Mouse (Mus musculus): ENCODE results near the gene Pde4a. TPM values are rescaled to one million over a fixed set of nuclear protein-coding genes. Genes with fewer than 3 reads are reported as not detected.

The Pde4a gene
- polyA plus RNA-seq, 1 experiment from 2014 or later: 42.7 TPM

DNA sequence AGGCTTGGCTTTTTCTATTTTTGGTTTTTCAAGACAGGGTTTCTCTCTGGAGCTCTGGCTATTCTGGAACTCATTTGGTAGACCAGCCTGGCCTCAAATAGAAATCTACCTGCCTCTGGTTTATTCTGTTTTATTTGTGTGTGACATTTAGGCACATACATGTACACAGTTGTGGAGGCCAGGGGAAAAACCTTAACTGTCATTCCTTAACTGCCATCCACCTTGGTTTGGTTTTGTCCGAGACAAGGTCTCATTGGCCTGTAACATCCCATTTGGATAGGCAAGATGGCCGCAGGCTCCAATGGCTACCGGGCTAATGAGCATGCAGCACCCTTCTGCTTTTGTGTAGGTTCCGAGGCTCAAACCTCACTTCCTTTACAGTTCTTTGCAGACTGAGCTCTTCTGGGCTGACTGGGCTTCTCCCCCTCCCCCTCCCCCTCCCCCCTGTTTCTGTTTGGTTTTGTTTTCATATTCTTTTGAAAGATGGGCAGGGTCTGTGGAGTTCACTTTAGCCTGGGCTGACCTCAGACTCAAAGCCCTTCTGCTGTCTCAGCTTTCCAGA is 30.1 kb upstream of the Pde4a start:
- Histone ChIP-seq H3K27me3 (replicated peaks) (no peaks in the 10 kb centered on the region), H3K9ac (no peak overlapping the region), H3K4me3 (no peak overlapping the region), H3K36me3 (replicated peaks) (peaks cover 17% of the 10 kb centered on the region), H3K4me1 (peaks cover 3% of the 10 kb centered on the region), H3K4me2 (no peak overlapping the region), H3K27ac (no peak overlapping the region), H3K9me3 (no peaks in the 10 kb centered on the region)
- WGBS: 74% methylated on average over 4 of the region's 4 CpGs
- ATAC-seq (replicated peaks): no peak

DNA sequence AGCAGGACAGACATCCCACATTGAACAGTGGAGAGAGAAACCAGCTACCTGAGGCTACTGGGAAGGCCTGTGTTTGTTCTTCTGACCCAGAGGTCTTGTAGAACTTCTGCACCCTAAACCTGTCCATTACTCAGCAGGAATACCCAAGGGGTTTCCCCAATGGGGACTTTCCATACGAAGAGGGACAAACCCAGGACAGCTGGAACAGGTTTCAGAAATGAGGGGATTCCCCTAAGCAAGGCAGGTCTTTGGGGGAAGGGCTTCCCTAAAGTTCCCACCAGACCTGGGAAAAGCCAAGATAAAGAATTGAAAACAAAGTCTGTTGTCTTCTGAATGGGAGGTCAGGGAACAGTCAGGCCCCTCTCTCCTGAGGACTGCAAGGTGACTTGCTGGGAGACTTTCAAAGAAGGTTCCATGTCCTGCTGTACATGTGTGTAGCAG is 29.6 kb upstream of the Pde4a start:
- Histone ChIP-seq H3K4me1 (no peaks in the 10 kb centered on the region), H3K27me3 (replicated peaks) (no peaks in the 10 kb centered on the region), H3K9ac (no peak overlapping the region), H3K4me2 (no peak overlapping the region), H3K9me3 (no peaks in the 10 kb centered on the region), H3K36me3 (replicated peaks) (peaks cover 23% of the 10 kb centered on the region), H3K27ac (no peak overlapping the region), H3K4me3 (no peak overlapping the region)
- WGBS: 81% methylated on average over 1 of the region's 1 CpGs
- ATAC-seq (replicated peaks): no peak

DNA sequence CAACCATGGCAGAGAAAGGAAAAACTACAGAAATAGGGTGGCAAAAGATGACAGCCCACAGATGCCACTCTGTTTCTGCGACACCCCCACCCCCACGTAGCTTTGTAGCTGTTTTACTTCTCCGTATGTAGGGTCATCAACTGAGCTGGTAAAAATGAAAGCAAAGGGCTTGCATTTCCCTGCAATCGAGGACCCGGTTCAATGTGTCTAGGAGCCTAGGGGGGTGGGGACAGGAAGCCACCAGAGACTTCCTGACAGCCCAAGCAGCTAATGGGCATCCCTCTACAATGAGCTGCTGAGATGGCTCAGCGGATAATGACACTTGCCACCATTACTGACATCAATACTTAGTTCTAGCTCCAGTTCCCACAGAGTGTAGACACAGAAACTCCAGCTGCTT is 29.1 kb upstream of the Pde4a start:
- WGBS: 86% methylated on average over 6 of the region's 6 CpGs
- ATAC-seq (replicated peaks): no peak

DNA sequence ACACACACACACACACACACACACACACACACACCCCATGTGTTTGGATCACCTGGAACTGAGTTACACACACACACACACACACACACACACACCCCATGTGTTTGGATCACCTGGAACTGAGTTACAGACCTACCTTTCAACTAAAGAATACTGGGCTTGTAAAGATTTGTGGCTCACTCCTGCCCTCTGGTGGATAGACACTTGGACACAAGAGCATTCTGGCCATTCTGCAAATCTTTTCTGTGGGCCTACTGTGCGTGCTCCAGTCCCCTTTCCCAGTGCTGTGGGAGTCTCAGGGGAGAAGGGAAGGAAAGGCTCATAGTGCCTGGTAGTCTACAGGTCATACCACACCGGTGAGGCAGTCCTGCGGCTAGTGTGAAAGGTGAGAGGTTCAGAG is 28.3 kb upstream of the Pde4a start:
- peaks cover 35% of the 10 kb centered on the region for H3K36me3 ChIP-seq (replicated peaks)
- no peaks in the 10 kb centered on the region for H3K4me1 ChIP-seq
- ATAC-seq (replicated peaks): peak; percentile 29; the same call in 1 of the 2 replicates
- H3K27ac ChIP-seq: no peak overlapping the region
- no peak overlapping the region for H3K9ac ChIP-seq
- no peak overlapping the region for H3K4me2 ChIP-seq
- H3K27me3 ChIP-seq (replicated peaks): no peaks in the 10 kb centered on the region
- no peaks in the 10 kb centered on the region for H3K9me3 ChIP-seq
- H3K4me3 ChIP-seq: no peak overlapping the region
- 49% methylated on average over 3 of the region's 3 CpGs for WGBS

More for the DNA sequence above, 29.1 kb upstream of the Pde4a start:
- H3K36me3 ChIP-seq (replicated peaks): peaks cover 27% of the 10 kb centered on the region
- H3K9ac ChIP-seq: no peak overlapping the region
- H3K4me3 ChIP-seq: no peak overlapping the region
- H3K4me1 ChIP-seq: no peaks in the 10 kb centered on the region
- H3K4me2 ChIP-seq: no peak overlapping the region
- H3K9me3 ChIP-seq: no peaks in the 10 kb centered on the region
- no peak overlapping the region for H3K27ac ChIP-seq
- no peaks in the 10 kb centered on the region for H3K27me3 ChIP-seq (replicated peaks)

DNA sequence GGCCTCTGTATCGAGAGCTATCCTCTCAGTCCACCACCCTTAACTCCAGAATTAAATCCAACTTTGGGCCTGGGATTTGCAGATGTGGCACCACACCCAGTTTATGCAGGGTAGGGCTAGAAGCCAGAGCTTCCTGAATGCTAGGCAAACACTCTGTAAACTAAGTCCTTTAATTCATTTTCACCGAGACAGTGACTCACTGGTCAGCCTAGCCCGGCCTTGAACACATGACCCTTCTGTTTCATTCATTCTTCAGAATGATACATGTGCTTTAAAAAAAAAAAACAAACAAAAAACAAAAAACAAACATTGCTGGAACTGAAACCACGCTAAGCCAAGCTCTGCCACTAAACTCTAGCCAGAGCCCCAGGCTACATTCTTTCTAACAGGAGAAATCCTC is 27.1 kb upstream of the Pde4a start:
- no peaks in the 10 kb centered on the region for H3K4me1 ChIP-seq
- no peak overlapping the region for H3K4me2 ChIP-seq
- no peak overlapping the region for H3K9ac ChIP-seq
- H3K4me3 ChIP-seq: no peak overlapping the region
- H3K36me3 ChIP-seq (replicated peaks): peaks cover 38% of the 10 kb centered on the region
- WGBS: 91% methylated on average over 4 of the region's 4 CpGs
- no peak for ATAC-seq (replicated peaks)
- H3K27me3 ChIP-seq (replicated peaks): no peaks in the 10 kb centered on the region
- H3K27ac ChIP-seq: no peak overlapping the region
- H3K9me3 ChIP-seq: no peaks in the 10 kb centered on the region

DNA sequence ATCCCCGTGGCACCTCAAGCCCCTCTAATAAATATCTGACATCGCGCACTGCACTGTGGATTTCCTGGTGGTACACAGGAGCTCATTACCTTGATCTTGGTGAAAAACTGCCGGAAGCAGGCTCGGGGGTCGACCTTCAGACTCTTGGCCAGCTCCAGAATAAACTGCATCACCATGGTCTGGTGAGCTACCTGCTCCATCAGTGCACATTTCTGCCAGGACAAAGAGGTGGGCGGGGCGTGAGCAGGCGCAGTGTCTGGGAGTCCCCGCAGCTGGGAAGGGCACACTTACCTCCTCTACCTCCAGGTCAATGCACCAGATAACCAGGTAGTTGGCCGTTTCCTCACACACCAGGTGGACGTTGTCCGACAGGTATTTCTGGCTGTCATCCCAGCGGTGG is 23.6 kb upstream of the Pde4a start:
- WGBS: 97% methylated on average over 14 of the region's 14 CpGs
- ATAC-seq (replicated peaks): no peak
- H3K27ac ChIP-seq: no peak overlapping the region
- H3K27me3 ChIP-seq (replicated peaks): no peaks in the 10 kb centered on the region
- no peak overlapping the region for H3K4me2 ChIP-seq
- no peaks in the 10 kb centered on the region for H3K9me3 ChIP-seq
- no peak overlapping the region for H3K9ac ChIP-seq
- H3K4me3 ChIP-seq: no peak overlapping the region
- peaks cover 44% of the 10 kb centered on the region for H3K36me3 ChIP-seq (replicated peaks)
- peaks cover 6% of the 10 kb centered on the region for H3K4me1 ChIP-seq

DNA sequence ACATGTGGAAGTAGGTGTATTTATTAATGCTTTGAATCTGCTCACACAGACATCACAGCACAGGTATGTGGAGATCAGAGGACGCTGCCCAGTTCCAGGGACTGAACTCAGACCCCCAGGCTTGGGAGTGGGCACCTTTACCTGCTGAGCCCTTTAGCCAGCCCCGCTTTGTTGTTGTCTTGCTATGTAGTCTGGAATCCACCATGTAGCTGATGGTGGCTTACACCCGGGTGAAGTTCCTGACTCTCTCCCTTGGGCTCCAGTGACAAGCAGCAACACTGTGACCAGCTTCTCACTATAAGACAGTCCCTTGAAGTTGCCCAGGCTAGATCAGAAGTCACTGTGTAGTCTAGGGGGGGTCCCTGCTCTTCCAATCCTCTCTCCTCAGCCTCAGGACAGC is 21.2 kb upstream of the Pde4a start:
- Histone ChIP-seq H3K9ac (no peak overlapping the region), H3K27me3 (replicated peaks) (no peaks in the 10 kb centered on the region), H3K9me3 (no peaks in the 10 kb centered on the region), H3K27ac (no peak overlapping the region), H3K36me3 (replicated peaks) (peaks cover 37% of the 10 kb centered on the region), H3K4me2 (no peak overlapping the region), H3K4me3 (no peak overlapping the region), H3K4me1 (peaks cover 30% of the 10 kb centered on the region)
- 97% methylated on average over 3 of the region's 3 CpGs for WGBS
- no peak for ATAC-seq (replicated peaks)

DNA sequence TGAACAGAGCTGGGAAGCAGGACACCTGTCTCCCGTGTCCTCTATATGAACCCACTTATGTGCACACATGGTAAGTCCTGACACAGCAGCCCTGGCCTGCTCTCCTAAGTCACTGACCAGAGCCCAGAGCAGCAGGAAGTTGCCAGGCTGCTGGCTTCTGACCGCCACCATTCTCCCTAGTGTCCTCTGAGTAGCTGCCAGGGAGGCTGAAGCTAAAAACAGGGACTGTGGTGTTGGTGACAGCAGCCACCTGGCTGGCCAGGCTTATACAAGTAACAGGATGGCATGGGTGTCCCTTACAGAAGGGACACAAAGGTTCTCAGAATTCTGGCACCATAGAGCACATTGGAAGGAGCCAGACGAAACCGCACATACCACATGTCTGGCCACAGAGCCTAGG is 20.1 kb upstream of the Pde4a start:
- Histone ChIP-seq H3K36me3 (replicated peaks) (peaks cover 27% of the 10 kb centered on the region), H3K27me3 (replicated peaks) (no peaks in the 10 kb centered on the region), H3K9me3 (no peaks in the 10 kb centered on the region), H3K4me1 (peaks cover 33% of the 10 kb centered on the region), H3K4me3 (no peak overlapping the region), H3K27ac (no peak overlapping the region), H3K9ac (no peak overlapping the region), H3K4me2 (no peak overlapping the region)
- no peak for ATAC-seq (replicated peaks)
- 97% methylated on average over 4 of the region's 4 CpGs for WGBS

DNA sequence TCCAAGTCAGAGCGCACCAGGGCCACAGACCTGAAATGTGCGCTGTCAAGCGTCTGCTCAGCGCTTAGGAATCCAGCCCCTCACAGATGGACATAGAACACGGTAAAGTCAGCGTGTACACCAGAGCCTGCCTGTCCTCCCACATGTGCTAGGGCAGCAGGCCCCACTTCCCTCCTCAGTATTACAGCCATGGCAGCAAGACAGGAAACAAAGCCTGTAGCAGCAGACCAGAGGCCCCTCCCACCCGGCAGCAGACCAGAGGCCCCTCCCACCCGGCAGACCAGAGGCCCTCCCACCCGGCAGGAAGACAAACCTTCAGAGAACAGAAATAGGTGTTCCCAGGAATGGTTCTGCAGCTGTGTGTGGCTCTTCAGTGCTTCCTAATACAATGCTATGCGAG is 18.8 kb upstream of the Pde4a start:
- H3K36me3 ChIP-seq (replicated peaks): peaks cover 14% of the 10 kb centered on the region
- H3K4me3 ChIP-seq: no peak overlapping the region
- WGBS: 53% methylated on average over 10 of the region's 10 CpGs
- no peak overlapping the region for H3K27ac ChIP-seq
- no peaks in the 10 kb centered on the region for H3K27me3 ChIP-seq (replicated peaks)
- no peaks in the 10 kb centered on the region for H3K9me3 ChIP-seq
- H3K4me1 ChIP-seq: peaks cover 33% of the 10 kb centered on the region
- no peak for ATAC-seq (replicated peaks)
- peak overlapping the region; percentile 6; the same call in 1 of the 2 replicates for H3K4me2 ChIP-seq
- no peak overlapping the region for H3K9ac ChIP-seq

DNA sequence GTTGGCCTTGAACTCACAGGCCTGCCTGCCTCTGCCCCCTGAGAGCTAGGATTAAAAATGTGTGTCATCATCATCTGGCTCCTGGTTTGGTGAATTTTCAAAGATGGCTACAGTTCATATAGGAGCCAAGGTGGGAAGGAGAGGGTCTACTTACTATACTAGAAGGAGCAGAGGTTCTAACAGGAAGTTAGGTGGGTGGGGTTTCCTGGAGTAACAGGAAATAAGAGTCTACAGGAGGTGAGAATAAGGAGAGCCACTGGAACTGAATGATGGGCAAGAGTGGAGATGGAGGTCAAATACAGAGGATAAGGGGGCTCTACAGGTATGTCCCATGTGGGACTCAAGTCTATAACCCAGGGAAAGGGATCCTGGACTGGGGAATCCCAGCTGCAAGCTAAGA is 17.1 kb upstream of the Pde4a start:
- Histone ChIP-seq H3K4me1 (peaks cover 35% of the 10 kb centered on the region), H3K9ac (peak overlapping the region; percentile 85; the same call in 1 of the 2 replicates), H3K4me3 (peak overlapping the region; percentile 86), H3K36me3 (replicated peaks) (peaks cover 6% of the 10 kb centered on the region; the same call in 1 of the 2 replicates), H3K9me3 (no peaks in the 10 kb centered on the region), H3K27me3 (replicated peaks) (0 out of 2 replicates have a peak, but pooled peaks cover 6% of the 10 kb centered on the region), H3K4me2 (peak overlapping the region; percentile 89), H3K27ac (no peak overlapping the region)
- no peak for ATAC-seq (replicated peaks)

DNA sequence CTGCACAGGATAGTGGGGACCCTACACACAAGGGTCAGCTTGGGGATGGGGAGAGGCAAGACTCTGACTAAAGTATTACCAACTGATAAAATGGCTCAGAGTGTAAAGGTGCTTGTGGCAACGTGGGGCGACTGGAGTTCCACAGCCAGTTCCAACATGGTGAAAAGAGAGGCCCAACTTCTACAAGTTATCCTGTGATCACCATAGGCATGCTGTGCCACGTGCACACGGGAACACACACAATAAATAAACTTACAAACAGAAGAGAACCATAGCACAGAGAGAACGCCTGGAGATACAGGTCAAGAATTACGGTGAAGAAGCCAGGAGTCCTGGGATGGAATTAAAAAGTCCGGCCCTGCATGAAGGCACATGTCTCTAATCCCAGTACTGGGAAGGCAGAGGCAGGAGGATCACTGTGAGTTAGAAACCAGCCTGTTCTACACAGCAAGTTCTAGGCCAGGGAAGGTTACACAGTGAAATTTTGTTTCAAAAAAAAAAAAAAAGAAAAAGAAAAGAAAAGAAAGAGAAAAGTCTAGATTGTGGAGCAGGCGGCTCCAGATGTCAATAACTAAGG is 16.3 kb upstream of the Pde4a start:
- H3K4me2 ChIP-seq: peak overlapping the region; percentile 89
- 13% methylated on average over 7 of the region's 8 CpGs for WGBS
- H3K9ac ChIP-seq: peak overlapping the region; percentile 85
- ATAC-seq (replicated peaks): no peak
- 0 out of 2 replicates have a peak, but pooled peaks cover 6% of the 10 kb centered on the region for H3K27me3 ChIP-seq (replicated peaks)
- peak overlapping the region; percentile 79 for H3K27ac ChIP-seq
- peak overlapping the region; percentile 86 for H3K4me3 ChIP-seq
- H3K4me1 ChIP-seq: peaks cover 37% of the 10 kb centered on the region
- no peaks in the 10 kb centered on the region for H3K9me3 ChIP-seq
- peaks cover 6% of the 10 kb centered on the region; the same call in 1 of the 2 replicates for H3K36me3 ChIP-seq (replicated peaks)

DNA sequence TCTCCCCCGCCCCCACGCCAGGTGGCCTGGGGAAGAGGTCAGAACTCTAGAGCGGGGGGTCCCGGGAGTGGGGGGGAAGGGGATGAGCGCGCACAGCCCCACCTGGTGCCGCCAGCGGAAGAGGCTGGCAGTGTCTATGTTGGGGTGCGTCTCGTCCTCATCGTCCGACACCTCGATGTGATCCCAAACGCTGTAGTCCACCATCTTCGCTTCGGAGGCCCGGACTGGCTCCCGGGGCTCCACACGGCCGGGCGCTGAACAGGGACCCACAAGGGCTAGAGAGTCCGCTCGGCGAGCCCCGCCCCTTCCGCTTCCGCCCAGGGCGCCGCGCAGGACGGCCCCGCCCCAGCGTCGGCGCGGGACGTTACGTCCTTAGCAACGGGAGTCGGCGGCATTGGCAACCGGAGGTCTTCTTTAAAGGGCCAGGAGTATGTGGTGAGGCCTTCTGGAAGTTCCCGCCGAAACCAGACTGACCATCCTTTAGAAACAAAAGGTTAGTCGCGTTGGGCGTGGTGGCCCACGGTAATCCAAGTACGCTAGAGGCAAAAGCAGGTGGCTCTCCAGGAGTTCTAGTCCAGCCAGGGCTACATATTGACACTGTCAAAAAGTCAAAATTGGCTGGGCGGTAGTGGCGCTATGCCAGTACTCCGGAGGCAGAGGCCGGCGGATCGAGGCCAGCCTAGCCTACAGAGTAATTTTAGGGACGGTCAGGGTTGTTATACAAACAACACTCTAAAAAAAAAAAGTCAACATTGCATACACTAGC is 15.7 kb upstream of the Pde4a start, which contains the start of gene Cdc37:
Gene Cdc37 (minus strand): TSS at position 329 of the 766 bp plus-strand sequence.
- Histone ChIP-seq H3K27ac (peak within 1 kb of the TSS; percentile 79), H3K36me3 (replicated peaks) (peaks cover 6% of the 10 kb centered on the region; the same call in 1 of the 2 replicates), H3K9ac (peak within 1 kb of the TSS; percentile 85), H3K4me3 (peak within 1 kb of the TSS; percentile 86), H3K4me2 (peak within 1 kb of the TSS; percentile 89), H3K4me1 (peaks cover 37% of the 10 kb centered on the region), H3K9me3 (no peaks in the 10 kb centered on the region), H3K27me3 (replicated peaks) (0 out of 2 replicates have a peak, but pooled peaks cover 6% of the 10 kb centered on the region)
- 2% methylated on average over 56 of the region's 56 CpGs for WGBS
- peak; percentile 97 for ATAC-seq (replicated peaks)

All from midbrain, embryonic 15.5 days (tissue).